Mouse (Mus musculus): Measurements from ENCODE around the gene Rpusd4. TPM values are rescaled to one million over a fixed set of nuclear protein-coding genes. Genes with fewer than 3 reads are reported as not detected.

Gene Rpusd4
- total RNA-seq, 2 experiments from 2014 or later, result 6.0 to 6.4 TPM

DNA sequence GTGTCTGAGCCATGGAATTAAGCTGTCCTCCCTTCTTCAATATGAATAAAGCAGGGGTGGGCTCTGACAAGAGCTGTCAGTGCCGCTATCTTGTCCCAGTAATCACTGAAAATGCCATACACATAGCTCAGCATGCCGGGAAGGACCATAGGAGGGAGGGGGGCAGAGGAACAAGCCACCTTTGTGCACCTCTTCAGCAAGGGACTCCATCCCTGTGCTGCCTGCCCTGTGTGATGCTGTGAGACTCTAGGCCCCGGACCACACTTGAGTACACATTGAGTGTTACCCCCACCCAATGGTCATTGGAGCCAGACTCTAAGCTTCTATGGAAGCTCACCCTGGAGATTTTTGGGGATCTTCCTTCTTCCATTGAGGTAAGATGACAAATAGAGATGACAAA lies 18.7 kb downstream of the Rpusd4 start:
- DNase-seq, result no peak

DNA sequence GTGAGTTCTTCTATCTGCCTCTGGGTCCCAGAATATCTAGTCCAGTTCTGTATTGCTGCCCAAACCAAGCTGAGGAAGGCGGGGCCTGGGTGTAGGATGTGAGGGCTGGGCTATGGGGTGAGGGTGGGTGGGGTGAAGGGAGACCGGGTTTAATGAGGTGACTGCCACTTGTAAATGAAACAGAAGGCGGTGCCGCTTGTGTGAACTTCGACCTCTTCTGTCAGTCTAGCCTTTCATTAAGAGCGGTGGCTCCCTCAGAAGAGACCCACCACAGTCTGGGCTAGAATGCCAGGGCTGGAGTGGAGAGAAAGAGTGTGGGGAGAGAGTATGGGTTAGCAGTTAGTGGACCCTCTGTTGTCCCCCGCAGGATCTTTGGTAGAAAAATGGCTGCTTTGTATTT lies 22.3 kb downstream of the Rpusd4 start:
- DNase-seq, result peak; percentile 2

DNA sequence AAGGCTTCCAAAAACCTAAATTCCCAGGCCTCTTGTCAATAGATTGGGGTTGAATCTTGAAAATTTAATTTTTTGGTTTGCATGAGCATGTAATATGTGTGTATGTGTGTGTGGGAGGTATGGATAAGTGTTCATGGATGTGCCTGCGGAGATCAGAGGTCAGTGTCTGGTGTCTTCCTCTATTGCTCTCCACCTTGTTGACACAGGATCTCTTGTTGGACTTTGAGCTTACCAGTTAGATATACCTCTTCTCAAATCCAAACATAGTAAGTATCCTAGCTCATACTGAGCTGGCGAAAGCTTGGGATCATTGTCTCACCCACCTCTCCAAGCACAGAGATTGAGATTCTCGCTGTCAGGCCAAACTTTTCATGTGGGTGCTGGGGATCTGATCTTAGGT lies 22.8 kb downstream of the Rpusd4 start:
- no peak for DNase-seq

DNA sequence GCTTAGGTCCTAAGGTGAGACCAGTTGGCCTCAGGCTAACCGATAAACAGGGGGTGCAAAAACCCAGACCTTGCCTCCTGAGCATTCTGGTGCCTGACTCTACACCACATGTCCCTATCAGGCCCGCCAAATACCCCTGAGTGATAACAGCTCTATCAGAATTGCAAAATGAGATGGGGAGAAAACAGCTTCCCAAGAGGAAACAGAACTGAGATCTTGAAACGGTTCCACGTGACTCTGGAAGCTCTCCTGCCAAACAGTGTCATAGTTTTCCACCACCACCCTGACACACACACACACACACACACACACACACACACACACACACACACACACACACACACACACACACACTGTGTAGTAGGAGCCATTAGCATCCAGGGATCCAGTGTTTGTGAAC lies 23.3 kb downstream of the Rpusd4 start:
- DNase-seq, result peak; percentile 4

DNA sequence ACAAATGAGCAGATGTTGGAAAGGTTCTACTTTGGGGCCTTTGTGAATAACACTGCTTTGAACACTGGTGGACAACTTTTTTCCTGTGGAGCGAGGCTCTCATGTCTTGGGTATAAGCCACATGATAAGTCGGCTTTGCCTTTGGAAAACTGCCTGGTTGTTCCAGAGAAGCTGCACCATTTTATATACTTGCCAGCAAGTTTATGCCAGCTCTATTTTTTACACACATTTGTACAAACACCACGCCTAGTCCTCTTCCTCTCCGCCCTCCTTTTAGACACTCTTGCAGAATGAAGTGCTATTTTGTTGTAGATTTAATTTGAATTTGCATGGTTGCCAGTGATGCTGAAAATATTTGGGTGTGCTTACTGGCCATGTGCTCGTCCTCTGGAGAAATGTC lies 25.8 kb downstream of the Rpusd4 start:
- peak; percentile 29 for DNase-seq

DNA sequence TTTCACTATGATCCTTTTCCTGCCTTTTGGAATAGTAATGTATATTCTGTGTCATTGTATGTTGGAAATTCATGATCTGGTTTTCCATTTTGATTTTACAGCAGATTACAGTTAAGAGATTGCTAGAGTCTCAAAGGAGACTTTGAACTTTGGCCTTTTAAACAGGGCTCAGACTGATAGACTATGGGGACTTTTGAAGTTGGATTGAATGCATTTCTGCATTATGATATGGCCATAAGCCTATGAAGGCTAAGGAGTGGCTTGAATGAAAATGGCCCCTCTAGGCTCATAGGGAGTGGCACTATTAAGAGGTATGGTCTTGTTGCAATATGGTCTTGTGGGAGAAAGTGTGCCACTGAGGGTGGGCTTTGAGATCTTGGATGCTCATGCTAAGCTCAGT lies 30.1 kb downstream of the Rpusd4 start:
- no peak for DNase-seq

DNA sequence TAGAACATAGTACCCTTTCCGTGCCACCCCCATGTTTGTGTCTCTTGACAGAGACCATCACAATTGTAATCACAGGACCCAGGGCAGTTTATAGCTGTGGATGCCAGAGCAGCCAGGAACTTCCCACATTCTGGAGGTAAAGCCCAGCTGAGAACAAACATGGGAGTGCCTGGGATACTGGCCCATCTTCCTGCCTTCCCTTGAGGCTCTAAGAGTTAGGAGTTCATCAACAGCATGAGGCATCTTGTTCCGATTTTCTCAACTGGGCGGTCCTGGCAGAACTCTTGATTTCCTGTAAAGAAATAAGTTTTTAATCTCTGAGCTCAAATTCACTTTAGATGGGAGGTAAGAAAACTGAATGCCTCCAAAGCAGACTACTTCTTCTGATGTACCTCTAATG lies 34.5 kb downstream of the Rpusd4 start:
- peak; percentile 27 for DNase-seq

DNA sequence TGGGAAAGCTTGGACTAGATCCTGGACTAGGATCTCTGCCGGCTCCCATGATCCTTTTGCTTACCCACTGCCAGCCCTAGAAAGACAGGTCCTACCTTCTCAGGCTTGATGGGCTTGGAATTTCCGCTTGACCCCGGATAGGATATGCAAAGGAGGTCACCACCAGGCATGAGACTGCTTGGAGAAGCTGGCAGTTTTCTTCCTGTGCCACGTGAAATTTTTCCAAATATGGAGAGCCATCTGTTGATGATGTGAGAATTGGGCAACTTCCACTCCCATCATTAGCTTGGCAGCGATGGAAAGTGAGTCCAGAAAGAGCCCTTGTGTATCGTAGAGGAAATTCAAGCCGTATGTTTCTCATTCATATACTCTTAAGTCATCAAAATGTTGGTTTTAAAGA lies 39.8 kb downstream of the Rpusd4 start:
- DNase-seq, result no peak

DNA sequence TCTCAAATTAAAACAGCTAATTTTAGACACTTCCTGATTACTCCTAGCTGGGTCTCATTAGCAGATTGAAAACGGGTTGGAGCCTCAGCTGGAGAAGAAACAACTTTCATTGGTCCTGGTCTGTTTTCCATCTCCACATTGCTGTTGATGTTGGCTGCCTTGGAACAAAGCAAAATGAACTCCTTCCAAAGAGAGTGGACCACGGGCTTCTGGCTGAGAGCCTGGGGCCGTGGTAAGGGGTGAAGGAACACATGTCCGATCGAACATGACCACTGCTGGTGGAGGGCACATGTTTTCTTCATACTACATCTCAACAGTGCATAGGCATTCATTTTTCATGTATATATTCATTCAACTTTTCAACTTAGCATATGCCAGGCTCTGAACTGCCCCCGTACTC lies 42.7 kb downstream of the Rpusd4 start:
- no peak for DNase-seq

DNA sequence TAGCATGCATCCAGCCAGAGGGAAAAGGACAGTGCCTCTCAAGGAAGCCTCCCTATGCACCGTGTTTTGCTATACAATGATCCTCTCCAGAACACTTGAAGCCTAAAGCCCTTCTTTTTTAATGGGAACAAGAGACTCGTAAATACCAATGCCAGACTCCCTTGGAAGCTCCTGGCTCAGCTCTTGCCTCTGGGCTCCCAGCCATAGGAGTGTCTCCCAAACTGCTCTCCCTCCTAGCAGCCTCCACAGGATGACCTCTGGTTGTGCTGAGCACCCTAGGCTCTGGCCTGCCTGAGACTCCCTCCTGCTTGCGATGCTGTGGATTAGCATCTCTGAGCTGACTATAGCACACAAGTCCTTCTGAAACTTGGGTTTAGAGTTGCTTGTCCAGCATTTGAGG lies 44.9 kb downstream of the Rpusd4 start:
- DNase-seq, result peak; percentile 74

DNA sequence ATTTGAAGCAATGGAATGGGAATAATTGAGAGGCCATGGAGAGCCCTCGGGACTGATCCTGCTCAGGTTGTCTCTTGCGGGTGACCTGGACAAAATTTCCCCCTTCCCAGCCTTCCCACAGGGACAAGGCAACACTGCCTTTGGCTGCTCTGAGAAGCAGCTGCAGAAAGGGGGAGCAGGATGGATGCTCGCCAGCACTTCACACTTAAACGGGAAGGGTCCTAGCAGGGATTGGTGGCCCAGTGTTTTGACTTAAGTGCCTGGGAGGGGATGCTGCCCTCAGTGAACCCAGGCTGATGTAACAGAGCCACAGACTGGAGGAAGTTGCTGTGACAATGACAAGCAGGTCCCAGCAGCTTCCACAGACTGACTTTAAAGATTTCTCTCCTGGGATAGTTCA lies 45.9 kb downstream of the Rpusd4 start:
- no peak for DNase-seq

DNA sequence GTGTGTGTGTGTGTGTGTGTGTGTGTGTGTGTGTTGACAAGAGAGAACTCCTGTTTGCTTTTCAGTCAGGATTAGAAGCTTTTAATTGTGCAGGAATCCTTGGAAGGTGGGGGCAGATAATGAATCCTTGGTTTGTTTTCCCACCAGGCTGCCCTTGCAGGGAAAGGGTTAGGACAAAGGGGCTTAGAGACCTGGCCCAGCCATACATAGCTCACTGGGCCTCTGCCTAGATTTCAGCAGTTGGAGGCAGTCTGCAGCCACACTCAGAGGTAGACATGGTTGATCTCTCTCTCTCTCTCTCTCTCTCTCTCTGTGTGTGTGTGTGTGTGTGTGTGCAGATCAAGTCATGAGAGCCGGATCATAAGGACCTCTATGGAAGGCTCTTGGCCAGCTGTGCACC lies 46.6 kb downstream of the Rpusd4 start:
- no peak for DNase-seq

DNA sequence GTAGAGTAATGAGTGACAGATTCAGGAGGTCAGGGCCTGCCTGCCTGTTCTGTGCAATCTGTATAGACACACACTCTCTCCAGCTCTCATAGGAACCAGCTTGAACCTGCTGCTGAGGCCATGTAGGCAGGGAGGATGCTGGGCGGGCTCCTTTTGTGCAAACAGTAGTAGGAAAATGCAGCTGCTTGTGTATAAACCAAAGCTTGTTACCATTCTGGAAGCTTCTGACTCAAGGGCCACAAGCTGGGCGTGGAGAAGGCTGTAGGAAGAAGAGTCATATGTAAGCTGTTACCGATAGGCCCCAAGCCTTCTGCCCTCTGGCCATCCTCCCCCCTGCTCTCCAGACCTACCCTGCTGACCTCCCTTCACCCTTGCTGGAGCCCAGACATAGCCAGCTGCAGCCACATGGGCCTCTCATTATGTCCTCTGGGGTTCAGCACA lies 49.1 kb downstream of the Rpusd4 start:
- DNase-seq, result peak; percentile 8

DNA sequence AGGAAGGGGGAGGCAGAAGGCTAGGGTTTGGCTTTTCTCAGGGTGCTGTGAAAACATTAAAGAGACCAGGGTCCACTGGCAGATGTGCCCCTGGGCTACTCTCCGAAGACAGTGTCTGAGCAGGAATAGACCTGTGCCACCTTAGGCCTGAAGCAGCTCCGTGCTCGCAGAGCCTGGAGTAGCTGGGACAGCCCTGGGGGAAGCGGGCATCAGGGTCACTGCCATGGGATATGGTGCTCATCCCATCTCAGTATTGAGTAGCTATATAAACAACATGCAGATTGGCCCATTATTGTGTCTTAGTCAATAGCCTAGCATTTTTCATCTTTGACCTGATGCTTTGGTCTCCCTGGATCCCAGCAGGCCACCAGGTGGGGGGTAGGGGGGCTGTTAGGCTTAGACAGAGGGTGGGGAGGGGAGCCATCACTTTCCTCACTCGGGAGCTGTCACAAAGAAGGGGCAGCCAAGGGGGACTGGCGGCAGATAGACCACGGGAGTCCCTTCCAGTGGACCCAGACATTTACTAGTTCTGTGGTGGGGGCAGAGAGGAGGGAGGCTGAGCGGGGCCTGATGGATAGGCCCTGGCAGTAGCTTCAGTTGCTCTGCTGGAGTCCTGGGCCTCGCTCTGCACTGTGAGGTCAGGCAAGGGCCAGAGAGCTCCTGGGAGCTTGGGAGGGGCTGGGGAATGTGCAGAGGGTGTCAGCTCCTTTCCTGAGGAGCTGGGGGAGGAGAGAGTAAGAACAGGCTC lies 49.7 kb downstream of the Rpusd4 start:
- peak; percentile 6 for DNase-seq

DNA sequence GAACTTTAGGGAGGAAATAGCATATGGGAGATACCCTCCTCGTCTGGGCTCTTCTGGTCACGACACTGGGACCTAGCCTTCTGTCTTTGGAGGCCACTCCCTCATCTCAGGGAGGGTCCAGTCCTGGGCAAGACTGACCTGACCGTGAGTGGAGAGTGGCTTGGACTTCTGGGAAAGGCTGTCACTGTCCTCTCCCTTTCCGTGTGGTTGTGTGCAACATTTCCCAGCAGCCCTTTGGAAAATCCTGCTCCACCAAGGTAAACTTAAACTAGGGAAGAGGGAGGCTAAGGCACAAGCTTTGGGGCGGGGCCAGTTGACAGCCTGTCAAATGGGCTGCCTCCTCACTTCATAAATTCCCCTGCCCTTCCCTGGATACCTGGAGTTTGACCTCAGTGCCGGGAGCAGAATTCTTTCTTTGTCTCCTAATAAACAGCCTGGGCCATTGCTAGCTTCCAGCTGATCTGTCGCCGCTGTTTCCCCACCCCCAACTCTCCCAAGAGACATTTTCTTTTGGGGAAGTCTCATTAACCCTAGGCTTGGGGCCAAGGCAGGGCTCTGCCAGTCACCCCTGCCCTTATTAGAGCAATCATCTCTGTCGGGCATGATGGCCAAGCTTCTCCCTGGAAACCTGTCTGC lies 51.0 kb downstream of the Rpusd4 start:
- DNase-seq, result peak; percentile 2

DNA sequence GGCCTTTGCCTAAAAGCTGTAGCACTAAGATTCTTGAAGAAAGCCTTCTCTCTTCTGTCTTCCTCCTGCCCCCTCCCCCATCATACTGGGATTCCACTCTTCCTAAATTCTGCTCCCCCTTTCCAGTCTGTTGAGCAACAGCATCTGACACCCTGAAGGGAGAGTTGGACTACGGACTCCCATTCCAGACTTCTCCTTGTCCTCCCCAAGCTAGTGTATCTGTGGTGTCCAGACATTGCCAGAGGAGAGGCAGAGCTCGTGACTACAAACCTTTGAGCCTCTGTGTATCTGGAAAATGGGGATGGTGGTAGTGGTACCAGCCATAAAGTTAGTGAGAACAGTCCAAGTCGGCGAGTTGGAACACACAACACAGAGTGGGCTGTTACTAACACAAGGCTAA lies 52.6 kb downstream of the Rpusd4 start:
- no peak for DNase-seq

DNA sequence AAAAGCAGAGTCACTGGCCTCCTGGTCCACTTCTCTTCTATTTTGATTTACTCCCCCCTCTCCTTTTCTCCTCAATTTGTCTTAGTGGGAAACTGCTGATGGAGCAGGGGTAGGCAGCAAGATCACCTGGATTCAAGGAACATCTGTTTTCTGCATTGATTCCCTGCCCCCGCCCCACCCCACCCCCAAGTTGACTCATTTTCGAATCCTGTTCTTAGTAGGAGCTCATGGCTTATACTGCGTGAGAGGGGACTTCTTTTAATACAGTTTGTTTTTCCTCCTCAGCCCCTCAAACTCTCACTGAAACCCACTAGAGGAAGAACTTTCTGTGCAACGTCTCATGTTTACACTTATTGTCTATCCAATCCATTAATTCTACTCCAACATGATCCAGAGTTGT lies 56.3 kb downstream of the Rpusd4 start:
- no peak for DNase-seq

DNA sequence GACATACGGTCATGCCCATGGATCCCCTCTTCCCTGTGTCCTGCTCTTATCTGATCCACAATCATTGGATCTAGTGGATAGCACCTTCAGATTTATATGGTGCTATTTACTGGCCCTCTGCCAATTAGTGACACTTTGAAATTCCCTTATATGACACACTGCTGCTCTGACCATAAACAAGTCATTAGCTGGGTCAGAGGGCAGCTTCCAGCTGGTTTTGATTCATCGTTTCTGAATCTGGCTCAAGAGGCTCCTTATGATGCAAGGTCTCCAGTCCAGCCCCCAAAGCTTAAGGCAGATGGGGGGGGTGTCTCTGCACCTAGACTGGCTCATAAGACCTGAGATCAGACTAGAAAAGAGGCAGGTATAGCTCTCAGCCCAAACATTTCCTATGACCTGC lies 56.9 kb downstream of the Rpusd4 start:
- DNase-seq, result no peak

DNA sequence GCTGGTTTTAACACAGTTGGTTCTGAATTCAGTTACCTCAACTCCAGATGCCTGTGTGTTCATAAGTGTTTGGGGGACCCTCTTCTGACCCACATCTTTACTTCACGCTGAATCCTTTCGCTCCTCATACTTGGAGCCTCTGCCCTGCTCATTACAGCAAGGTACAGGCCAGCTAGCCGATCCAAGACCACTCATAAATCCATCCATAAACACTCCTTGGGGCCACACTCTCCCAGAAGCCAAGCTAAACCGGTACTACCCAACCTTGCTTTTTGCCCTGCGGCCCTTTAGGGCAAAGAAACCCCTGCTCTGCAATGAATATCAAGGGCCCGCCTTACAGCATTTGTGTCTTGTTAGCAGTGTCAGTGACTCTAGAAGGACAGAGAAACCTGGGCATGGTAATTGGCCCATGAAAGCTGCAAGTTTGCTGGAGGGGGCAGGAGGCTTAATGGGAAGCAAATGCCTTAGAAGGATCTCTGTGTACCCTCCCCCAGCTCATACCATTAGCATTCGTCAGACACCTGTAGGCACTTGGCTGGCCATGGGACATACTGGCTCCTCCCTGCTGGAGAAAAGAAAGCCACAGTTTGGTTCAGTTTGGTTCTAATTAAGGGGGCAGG lies 59.1 kb downstream of the Rpusd4 start:
- DNase-seq, result peak; percentile 3

Data from gastrocnemius, postnatal 25 days (tissue).